Mouse (Mus musculus) right cerebral cortex, postnatal 14 days (tissue): Measurements from ENCODE around the gene Clns1a.
A peak's percentile ranks its signal among the peaks of the same experiment; 100 is the strongest.

Experiments
- DNase-seq: peaks from one replicate; pipeline ENCODE4 v3.0.0; 2022

The Clns1a gene

DNA sequence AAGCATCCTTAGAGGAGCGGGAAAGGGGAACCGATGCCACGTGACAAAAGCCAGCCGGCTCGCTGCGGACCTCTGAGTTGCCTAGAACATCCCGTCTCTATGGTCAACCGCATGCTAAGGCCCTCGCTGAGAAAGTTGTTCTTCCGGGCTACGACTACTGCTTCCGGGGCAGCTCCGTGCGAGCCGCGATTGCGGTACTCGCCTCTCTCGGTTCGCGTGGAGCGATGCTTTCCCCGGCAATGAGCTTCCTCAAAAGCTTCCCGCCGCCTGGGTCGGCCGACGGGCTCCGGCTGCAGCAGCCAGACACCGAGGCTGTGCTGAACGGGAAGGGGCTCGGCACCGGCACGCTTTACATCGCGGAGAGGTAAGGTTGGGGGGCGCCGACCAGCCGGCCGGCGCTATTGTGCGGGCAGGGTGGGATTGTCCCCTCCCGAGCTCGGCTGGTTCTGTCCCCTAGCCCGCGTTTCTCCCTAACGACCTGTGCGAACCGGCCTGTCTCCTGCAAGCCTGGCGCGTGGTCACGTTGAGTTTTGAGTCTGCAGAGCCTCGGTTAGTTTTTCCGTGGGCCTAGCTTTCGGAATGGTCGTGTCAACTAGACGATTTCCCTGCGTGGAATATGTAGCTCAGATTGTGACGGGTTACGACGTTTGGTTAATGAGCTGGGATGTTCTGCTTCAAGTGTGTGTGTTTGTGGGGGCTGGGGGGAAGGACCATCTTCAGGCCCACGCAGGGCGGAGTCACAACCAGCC lies at the start of gene Clns1a:
Gene Clns1a (plus strand): TSS at position 129 of the 749 bp plus-strand sequence.
- DNase-seq = peak; percentile 95

GRCm38 (mm10) chr7:97647656-97648055 lies 48.8 kb upstream of the Clns1a start:
- DNase-seq = no peak

GRCm38 (mm10) chr7:97650729-97651128 lies 45.7 kb upstream of the Clns1a start:
- DNase-seq = no peak

DNA sequence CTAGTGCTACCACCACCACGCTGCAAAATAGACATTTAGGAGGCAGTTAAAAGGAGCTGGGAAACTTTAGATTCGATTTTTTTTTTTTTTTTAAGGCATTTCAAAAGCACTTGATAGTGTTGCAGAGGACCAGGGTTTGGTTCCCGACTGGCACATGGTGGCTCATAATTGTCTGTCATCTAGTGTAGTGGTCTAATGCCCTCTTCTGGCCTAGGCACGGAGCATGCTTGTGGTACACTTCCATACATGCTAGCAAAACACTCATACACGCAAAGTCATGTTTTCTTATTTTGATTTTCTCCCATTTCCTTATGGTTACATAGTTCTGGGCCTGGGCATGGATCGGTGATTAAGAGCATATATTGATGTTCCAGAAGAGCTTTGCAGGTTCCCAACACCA lies 40.3 kb upstream of the Clns1a start:
- no peak for DNase-seq

DNA sequence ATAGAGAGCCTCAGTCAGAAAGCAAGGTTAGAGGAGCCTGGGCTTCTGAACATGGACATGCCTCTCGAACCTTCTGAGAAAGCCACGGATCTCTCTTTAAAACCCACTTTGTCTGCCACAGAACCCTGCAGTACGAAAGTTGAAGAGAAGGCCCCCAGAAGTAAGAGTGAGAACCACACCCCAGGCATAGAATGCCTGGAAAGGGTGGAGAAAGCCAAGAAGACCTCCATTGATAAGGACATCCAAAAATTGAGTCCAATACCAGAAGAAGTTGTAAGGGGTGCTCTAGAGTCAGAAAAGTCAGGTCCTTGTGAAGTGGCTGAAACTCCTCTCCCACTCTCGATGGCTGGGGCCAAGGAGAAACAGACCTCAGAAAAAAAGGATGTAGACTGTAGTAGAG lies 34.8 kb upstream of the Clns1a start:
- DNase-seq = no peak

GRCm38 (mm10) chr7:97679239-97679638 lies 17.2 kb upstream of the Clns1a start:
- no peak for DNase-seq

GRCm38 (mm10) chr7:97687831-97688230 lies 8.6 kb upstream of the Clns1a start:
- no peak for DNase-seq

GRCm38 (mm10) chr7:97695441-97695840 lies 993 bp upstream of the Clns1a start:
- no peak for DNase-seq

GRCm38 (mm10) chr7:97696133-97696505 lies 315 bp upstream of the Clns1a start:
- no peak for DNase-seq

DNA sequence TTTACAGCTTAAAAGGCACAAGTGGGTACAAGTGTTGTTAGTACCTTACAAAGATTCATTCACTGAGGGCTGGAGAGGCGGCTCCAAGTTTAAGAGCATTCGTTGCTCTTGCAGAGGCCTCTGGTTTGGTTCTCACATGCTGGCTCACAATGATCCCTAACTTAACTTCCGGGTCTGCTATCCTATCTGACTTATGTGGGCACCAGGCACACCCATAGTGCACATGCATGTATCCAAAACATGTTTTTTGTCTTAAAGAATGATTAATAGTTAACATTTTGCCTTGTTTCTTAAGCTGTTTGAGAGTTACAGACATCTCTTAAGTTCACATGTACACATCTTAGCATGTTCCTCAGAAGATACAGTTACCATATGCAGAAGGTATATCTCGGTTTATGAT lies 3.7 kb downstream of the Clns1a start:
- DNase-seq = no peak

GRCm38 (mm10) chr7:97701106-97701505 lies 4.7 kb downstream of the Clns1a start:
- DNase-seq = no peak

DNA sequence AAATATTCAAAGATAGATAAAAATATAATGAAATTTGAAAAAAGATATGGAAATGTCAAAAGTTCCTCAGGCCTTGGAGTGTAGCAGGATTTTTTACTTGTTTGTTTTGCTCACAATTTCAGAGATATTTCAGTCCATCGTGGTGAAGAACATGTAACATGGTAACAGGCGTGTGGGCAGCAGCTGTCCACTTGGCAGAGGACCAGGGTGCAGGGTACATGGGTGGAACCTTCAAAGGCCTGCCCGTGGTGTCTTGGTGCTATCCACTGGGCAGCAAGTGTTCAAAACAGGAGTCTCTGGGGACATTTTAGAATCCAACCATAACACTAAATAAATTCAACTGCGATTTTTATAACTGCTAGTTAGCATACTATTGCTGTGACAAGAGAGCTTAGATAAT lies 10.7 kb downstream of the Clns1a start:
- DNase-seq = no peak

- no peak for DNase-seq
Measured at GRCm38 (mm10) chr7:97707809-97708208, 11.4 kb downstream of the Clns1a start.

- no peak for DNase-seq
Measured at GRCm38 (mm10) chr7:97709204-97709603, 12.8 kb downstream of the Clns1a start.

- no peak for DNase-seq
Measured at GRCm38 (mm10) chr7:97714651-97715050, 18.2 kb downstream of the Clns1a start.

- no peak for DNase-seq
Measured at GRCm38 (mm10) chr7:97717326-97717725, 20.9 kb downstream of the Clns1a start.

GRCm38 (mm10) chr7:97719078-97719477 lies 22.6 kb downstream of the Clns1a start:
- DNase-seq = no peak

DNA sequence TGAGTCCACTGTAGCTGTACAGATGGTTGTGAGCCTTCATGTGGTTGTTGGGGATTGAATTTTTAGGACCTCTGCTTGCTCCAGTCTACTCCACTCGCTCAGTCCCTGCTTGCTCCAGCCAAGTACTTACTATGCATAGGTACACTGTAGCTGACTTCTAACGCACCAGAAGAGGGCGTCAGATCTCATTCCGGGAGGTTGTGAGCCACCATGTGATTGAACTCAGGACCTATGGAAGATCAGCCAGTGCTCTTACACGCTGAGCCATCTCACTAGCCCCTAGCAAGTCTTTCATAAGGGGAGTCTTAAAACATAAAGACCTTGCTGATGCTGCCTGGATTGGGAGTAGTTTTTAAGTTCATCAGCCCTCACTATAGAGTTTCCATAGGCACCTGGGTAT lies 23.7 kb downstream of the Clns1a start:
- DNase-seq = no peak

GRCm38 (mm10) chr7:97722278-97722918 lies 26.0 kb downstream of the Clns1a start:
- DNase-seq = no peak

- no peak for DNase-seq
Measured at GRCm38 (mm10) chr7:97723646-97724538, 27.5 kb downstream of the Clns1a start.

DNA sequence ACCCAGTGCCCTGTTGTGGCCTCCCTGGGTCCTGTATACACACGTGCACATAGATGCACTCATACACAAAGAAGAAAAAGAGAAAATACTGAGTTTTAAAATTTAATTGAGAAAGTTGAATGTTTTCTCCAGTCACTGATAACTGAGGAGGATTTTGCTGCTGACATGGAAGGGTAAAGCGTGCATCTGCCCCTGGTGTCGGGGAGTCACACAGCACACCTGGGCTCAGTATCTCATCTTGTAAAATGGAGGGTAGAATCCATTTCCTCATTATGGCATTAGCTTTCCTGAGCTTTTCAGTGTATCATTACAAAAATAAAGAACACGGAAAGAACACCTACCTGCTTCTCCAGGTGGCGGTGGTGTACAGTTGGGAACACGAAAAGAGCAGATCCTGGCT lies 29.0 kb downstream of the Clns1a start:
- DNase-seq = no peak

DNA sequence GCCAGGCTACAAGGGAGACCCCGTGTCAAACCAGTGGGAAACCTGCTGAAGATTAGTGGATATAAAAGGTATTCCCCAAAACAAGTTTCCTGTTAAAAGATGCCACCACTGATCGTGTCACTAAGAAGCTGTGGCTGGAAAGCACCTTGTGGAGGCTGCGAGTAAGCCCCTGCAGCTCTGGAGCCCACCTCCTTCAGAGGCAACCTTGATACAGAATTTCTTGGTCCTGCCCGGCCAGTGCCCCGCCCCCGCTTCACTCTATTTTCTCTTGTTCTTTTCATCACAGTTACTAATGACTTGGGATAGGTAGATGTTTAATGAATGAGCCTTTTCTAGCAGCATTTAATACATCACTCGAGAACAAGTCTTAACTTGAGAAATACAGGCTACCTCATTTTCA lies 29.6 kb downstream of the Clns1a start:
- DNase-seq = no peak

DNA sequence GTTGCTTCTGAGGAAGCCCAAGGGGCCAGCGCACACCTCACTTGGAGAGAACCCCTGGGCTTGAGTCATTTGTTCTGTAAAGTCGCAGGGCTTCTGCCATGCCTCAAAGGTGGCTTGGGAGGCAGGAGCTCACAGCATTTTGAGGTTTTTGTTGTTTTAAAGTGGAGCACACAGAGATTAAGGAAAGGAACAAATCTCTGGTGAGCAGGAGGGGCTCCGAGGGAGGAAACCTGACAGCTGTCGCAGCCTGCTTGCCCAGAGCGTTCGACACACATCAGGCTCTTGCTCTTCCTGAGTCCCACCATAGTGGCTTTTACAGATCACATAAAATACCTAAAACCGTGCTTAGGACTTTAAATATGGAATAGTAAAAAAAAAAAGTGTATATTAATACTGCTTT lies 30.3 kb downstream of the Clns1a start:
- no peak for DNase-seq
